Mouse (Mus musculus): ENCODE data around the gene Eif3l.

DNA sequence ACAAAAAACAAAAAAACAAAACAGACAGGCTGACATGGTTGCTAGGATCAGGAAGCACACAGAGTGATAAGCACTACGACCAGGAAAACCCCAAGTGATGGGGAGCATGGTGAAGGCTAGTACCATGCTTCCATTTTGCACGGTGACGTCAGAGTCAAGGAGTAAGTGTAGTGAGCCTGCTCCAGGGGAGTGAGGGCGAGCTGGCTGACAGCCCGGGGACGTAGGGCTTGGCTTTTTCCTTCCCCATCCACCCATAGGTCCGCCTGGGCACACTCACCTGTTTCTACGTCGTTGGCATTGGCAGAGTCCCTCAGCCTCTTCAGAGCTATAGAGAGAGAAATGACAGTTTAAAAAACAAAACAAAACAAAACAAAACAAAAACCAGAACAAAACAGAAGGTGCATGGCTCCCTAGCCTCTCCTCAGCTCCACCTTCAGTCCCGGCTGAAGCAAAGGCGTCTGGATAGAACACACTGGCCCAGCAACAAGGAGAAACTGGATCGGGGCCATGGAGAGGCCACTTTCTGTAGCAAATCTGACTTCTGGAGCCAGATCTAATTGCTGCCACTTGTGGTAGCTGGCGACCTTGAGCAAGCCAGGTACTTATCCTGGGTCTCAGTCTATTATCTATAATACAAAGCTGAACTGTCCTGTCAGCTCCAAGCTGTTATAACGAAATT lies 14.0 kb upstream of the Eif3l start:
- TF ChIP-seq TAL1 (IDR thresholded peaks at IDR 0.05; ENCODE audit: low read length): no peak
- no peak for TF ChIP-seq GATA1 (IDR thresholded peaks at IDR 0.05; ENCODE audit: low read length)
